Mouse (Mus musculus) hindbrain, embryonic 11.5 days (tissue): ENCODE measurements around the gene Fkrp. TPM values are rescaled to one million over a fixed set of nuclear protein-coding genes. Genes with fewer than 3 reads are reported as not detected.

Experiments
- ATAC-seq: fragments of 200-750 bp; cut with Nextera tagmentation; 2 replicates; pipeline ENCODE4 v1.8.0; 2017; ENCODE audit warnings: mild to moderate bottlenecking, moderate TSS enrichment, moderate library complexity; ENCODE audit not compliant: low FRiP score
- DNase-seq: peaks from one replicate; pipeline ENCODE4 v3.0.0-alpha.2; 2015; ENCODE audit warnings: low spot score
- H3K27ac ChIP-seq: fragments of 300-500 bp; sonication (generic); 2 replicates; pipeline ENCODE4 v1.5.1; 2014; ENCODE audit warnings: mild to moderate bottlenecking, low read depth, low read length
- H3K27me3 ChIP-seq: fragments of 300-500 bp; sonication (generic); 2 replicates; pipeline ENCODE4 v1.6.1; 2014; ENCODE audit warnings: mild to moderate bottlenecking, low read length, moderate library complexity, mixed read lengths; ENCODE audit not compliant: control insufficient read depth, insufficient read depth
- H3K36me3 ChIP-seq: fragments of 300-500 bp; sonication (generic); 2 replicates; pipeline ENCODE4 v1.6.1; 2014; ENCODE audit warnings: mild to moderate bottlenecking, low read length, moderate library complexity, mixed read lengths; ENCODE audit not compliant: control insufficient read depth, insufficient read depth
- H3K4me1 ChIP-seq: fragments of 300-500 bp; sonication (generic); replicated peaks from 2 replicates; pipeline ENCODE4 v1.6.1; 2014; ENCODE audit warnings: low read length, mixed read lengths; ENCODE audit not compliant: control insufficient read depth, insufficient read depth
- H3K4me2 ChIP-seq: fragments of 300-500 bp; sonication (generic); replicated peaks from 2 replicates; pipeline ENCODE4 v1.6.1; 2014; ENCODE audit warnings: mild to moderate bottlenecking, low read depth, low read length
- H3K4me3 ChIP-seq: fragments of 300-500 bp; sonication (generic); 2 replicates; pipeline ENCODE4 v1.5.1; 2014; ENCODE audit warnings: low read depth, low read length
- H3K9ac ChIP-seq: fragments of 300-500 bp; sonication (generic); 2 replicates; pipeline ENCODE4 v1.6.1; 2014; ENCODE audit warnings: low read depth, low read length
- H3K9me3 ChIP-seq: fragments of 300-500 bp; sonication (generic); 2 replicates; pipeline ENCODE4 v1.6.1; 2016; ENCODE audit warnings: low read length; ENCODE audit not compliant: control insufficient read depth
- WGBS: fragments of 180-500 bp; shearing (Covaris S2); extraction: QIAGEN DNeasy Blood & Tissue Kit; methylation state at CpG from one replicate; pipeline ENCODE4 v1.1.7; 2014; 5-methylcytosine and 5-hydroxymethylcytosine counted together
- polyA plus RNA-seq: library from polyadenylated mRNA; unstranded; fragments of >200 nt; fragmentation: Nextera tagmentation; extraction: Ambion mirVana; gene quantifications from 2 replicates; pipeline ENCODE4 v1.2.1, GENCODE M21; 2014

Gene Fkrp
- polyA plus RNA-seq, 1 experiment from 2014 or later = 21.9 TPM

- DNase-seq (no peak), ATAC-seq (no peak)
- H3K4me3 ChIP-seq = no peak overlapping the region
Observed at GRCm38 (mm10) chr7:16845820-16846167, 29.3 kb upstream of the Fkrp start.

GRCm38 (mm10) chr7:16845072-16845819 is 28.7 kb upstream of the Fkrp start:
- Histone ChIP-seq H3K4me3 (no peak overlapping the region), H3K27ac (no peak overlapping the region)

More at GRCm38 (mm10) chr7:16845820-16846167, 29.3 kb upstream of the Fkrp start:
- Histone ChIP-seq H3K4me2 (0 out of 2 replicates have a peak overlapping the region, but pooled peaks have one; percentile 19), H3K4me1 (peaks cover 2% of the 10 kb centered on the region; the same call in 1 of the 2 replicates), H3K27ac (no peak overlapping the region), H3K9me3 (no peaks in the 10 kb centered on the region), H3K27me3 (no peaks in the 10 kb centered on the region), H3K9ac (no peak overlapping the region), H3K36me3 (no peaks in the 10 kb centered on the region)
- 37% methylated on average over 10 of the region's 10 CpGs for WGBS

GRCm38 (mm10) chr7:16844696-16845071 is 28.2 kb upstream of the Fkrp start:
- WGBS = 67% methylated on average over 3 of the region's 3 CpGs
- Histone ChIP-seq H3K4me3 (no peak overlapping the region), H3K27ac (no peak overlapping the region), H3K36me3 (peaks cover 2% of the 10 kb centered on the region), H3K27me3 (no peaks in the 10 kb centered on the region), H3K4me2 (0 out of 2 replicates have a peak overlapping the region, but pooled peaks have one; percentile 98), H3K4me1 (peaks cover 2% of the 10 kb centered on the region; the same call in 1 of the 2 replicates), H3K9ac (no peak overlapping the region), H3K9me3 (no peaks in the 10 kb centered on the region)
- DNase-seq = no peak
- no peak for ATAC-seq

More at GRCm38 (mm10) chr7:16845072-16845819, 28.7 kb upstream of the Fkrp start:
- Histone ChIP-seq H3K9me3 (no peaks in the 10 kb centered on the region), H3K27me3 (no peaks in the 10 kb centered on the region), H3K9ac (no peak overlapping the region), H3K4me1 (peaks cover 2% of the 10 kb centered on the region; the same call in 1 of the 2 replicates), H3K4me2 (peak overlapping the region; percentile 19; the same call in 1 of the 2 replicates), H3K36me3 (peaks cover 2% of the 10 kb centered on the region; the same call in 1 of the 2 replicates)
- DNase-seq = no peak
- ATAC-seq = no peak
- 36% methylated on average over 14 of the region's 14 CpGs for WGBS

GRCm38 (mm10) chr7:16843441-16844171 is 27.1 kb upstream of the Fkrp start:
- no peak for DNase-seq
- WGBS = 1% methylated on average over 33 of the region's 33 CpGs
- Histone ChIP-seq H3K27ac (peak overlapping the region; percentile 55; the same call in 1 of the 2 replicates), H3K4me1 (peaks cover 2% of the 10 kb centered on the region; the same call in 1 of the 2 replicates), H3K4me2 (peak overlapping the region; percentile 98), H3K27me3 (no peaks in the 10 kb centered on the region), H3K9ac (peak overlapping the region; percentile 75), H3K36me3 (peaks cover 5% of the 10 kb centered on the region), H3K9me3 (no peaks in the 10 kb centered on the region), H3K4me3 (peak overlapping the region; percentile 54)
- no peak for ATAC-seq

GRCm38 (mm10) chr7:16842645-16843063 is 26.1 kb upstream of the Fkrp start, which contains the start of gene Prkd2:
Prkd2 (plus strand) TSS chr7:16842902.
- Histone ChIP-seq H3K27me3 (no peaks in the 10 kb centered on the region), H3K4me3 (peak within 1 kb of the TSS; percentile 54), H3K4me2 (peak within 1 kb of the TSS; percentile 98), H3K4me1 (peaks cover 2% of the 10 kb centered on the region; the same call in 1 of the 2 replicates), H3K36me3 (peaks cover 12% of the 10 kb centered on the region), H3K9ac (peak within 1 kb of the TSS; percentile 75), H3K27ac (peak within 1 kb of the TSS; percentile 55), H3K9me3 (no peaks in the 10 kb centered on the region)
- DNase-seq (peak; percentile 91), ATAC-seq (peak; percentile 86)
- WGBS = 0% methylated on average over 31 of the region's 32 CpGs

- Histone ChIP-seq H3K4me2 (peak overlapping the region; percentile 98), H3K9ac (0 out of 2 replicates have a peak overlapping the region, but pooled peaks have one; percentile 75), H3K9me3 (no peaks in the 10 kb centered on the region), H3K27me3 (no peaks in the 10 kb centered on the region), H3K4me1 (peaks cover 2% of the 10 kb centered on the region; the same call in 1 of the 2 replicates), H3K36me3 (peaks cover 12% of the 10 kb centered on the region), H3K27ac (0 out of 2 replicates have a peak overlapping the region, but pooled peaks have one; percentile 5), H3K4me3 (peak overlapping the region; percentile 54)
- DNase-seq (peak; percentile 24), ATAC-seq (0 out of 2 replicates have a peak, but pooled peaks have one; percentile 11)
- 41% methylated on average over 11 of the region's 11 CpGs for WGBS
Observed at GRCm38 (mm10) chr7:16841561-16842560, 25.3 kb upstream of the Fkrp start.

GRCm38 (mm10) chr7:16841078-16841477 is 24.5 kb upstream of the Fkrp start:
- DNase-seq = no peak
- Histone ChIP-seq H3K36me3 (peaks cover 12% of the 10 kb centered on the region), H3K27me3 (no peaks in the 10 kb centered on the region), H3K4me1 (peaks cover 2% of the 10 kb centered on the region; the same call in 1 of the 2 replicates), H3K4me3 (no peak overlapping the region), H3K4me2 (no peak overlapping the region), H3K27ac (no peak overlapping the region), H3K9me3 (no peaks in the 10 kb centered on the region), H3K9ac (no peak overlapping the region)
- ATAC-seq = no peak
- 74% methylated on average over 4 of the region's 4 CpGs for WGBS

GRCm38 (mm10) chr7:16840109-16840491 is 23.6 kb upstream of the Fkrp start:
- no peak overlapping the region for H3K4me3 ChIP-seq
- no peaks in the 10 kb centered on the region for H3K27me3 ChIP-seq
- H3K36me3 ChIP-seq = peaks cover 12% of the 10 kb centered on the region
- no peak for ATAC-seq
- DNase-seq = no peak
- H3K4me2 ChIP-seq = no peak overlapping the region
- no peak overlapping the region for H3K9ac ChIP-seq
- no peaks in the 10 kb centered on the region for H3K9me3 ChIP-seq
- WGBS = 86% methylated on average over 2 of the region's 2 CpGs
- peaks cover 2% of the 10 kb centered on the region; the same call in 1 of the 2 replicates for H3K4me1 ChIP-seq
- no peak overlapping the region for H3K27ac ChIP-seq
